In the genomic region with DNA sequence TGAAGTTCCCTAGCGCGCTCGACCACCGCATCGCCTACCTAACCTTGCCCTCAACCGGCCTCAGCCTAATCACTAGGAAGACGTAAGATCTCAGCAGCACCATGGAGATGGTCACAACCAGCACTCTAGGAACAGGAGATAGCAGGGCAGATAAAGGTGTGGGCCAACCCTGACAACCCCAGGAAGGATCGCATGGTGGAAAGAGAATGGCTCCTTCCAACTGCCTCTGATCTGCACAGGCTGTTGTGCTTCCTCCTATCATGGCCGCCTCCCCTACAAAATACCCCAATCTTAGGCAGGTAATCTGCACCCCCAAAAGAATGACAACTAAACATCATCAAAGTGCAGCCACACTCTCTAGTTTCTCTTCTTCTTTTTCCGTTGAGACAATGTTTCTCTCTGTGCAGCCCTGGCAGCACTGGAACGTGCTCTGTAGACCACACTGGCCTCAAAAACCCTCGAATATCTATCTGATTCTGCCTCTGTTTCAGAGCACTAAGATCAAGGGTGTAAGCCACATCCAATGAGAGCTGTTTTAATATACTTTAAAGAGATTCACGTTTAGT, we compare ENCODE assay signal across 1 mouse cellular context.
A peak's percentile ranks its signal among the peaks of the same experiment; 100 is the strongest.
TF ChIP-seq lines count a peak whose summit lies in the region.

No protein-coding gene starts in this region.

TF ChIP-seq in MEL, 35 proteins besides CTCF, POLR2A, EP300 and RAD21:
- TF ChIP-seq CHD2 (IDR thresholded peaks at IDR 0.05; ENCODE audit: low read length): no peak
- TF ChIP-seq MAX (IDR thresholded peaks at IDR 0.05; ENCODE audit: low read length): no peak
- TF ChIP-seq E2F4 (IDR thresholded peaks at IDR 0.05; ENCODE audit: borderline replicate concordance, low read depth, low read length): no peak
- TF ChIP-seq USF2 (IDR thresholded peaks at IDR 0.05; ENCODE audit: borderline replicate concordance in 1 of 2, insufficient read depth in 1 of 2, low read depth in 1 of 2, low read length in 2 of 2): no peak
- 0 out of 2 replicates have a peak, but pooled peaks have one; percentile 23 for TF ChIP-seq MXI1 (IDR thresholded peaks at IDR 0.05; ENCODE audit: low read depth, low read length)
- TF ChIP-seq SIN3A (IDR thresholded peaks at IDR 0.05; ENCODE audit: low read length): no peak
- no peak for TF ChIP-seq POLR2AphosphoS5 (IDR thresholded peaks at IDR 0.05; ENCODE audit: borderline replicate concordance, low read depth, low read length)
- 0 out of 2 replicates have a peak, but pooled peaks have one; percentile 11 for TF ChIP-seq HCFC1 (IDR thresholded peaks at IDR 0.05; ENCODE audit: low read depth, low read length)
- TF ChIP-seq GATA1 (IDR thresholded peaks at IDR 0.05; ENCODE audit: low read depth, low read length): 0 out of 2 replicates have a peak, but pooled peaks have one; percentile 9
- TF ChIP-seq MYC (IDR thresholded peaks at IDR 0.05; ENCODE audit: low read depth, low read length): no peak
- TF ChIP-seq MEF2A (IDR thresholded peaks at IDR 0.05; ENCODE audit: extremely low read depth, insufficient replicate concordance, low read depth, low read length, poor library complexity, severe bottlenecking): no peak
- TF ChIP-seq USF1 (IDR thresholded peaks at IDR 0.05; ENCODE audit: low read depth, low read length): no peak
- TF ChIP-seq CHD1 (IDR thresholded peaks at IDR 0.05; ENCODE audit: low read depth, low read length): no peak
- no peak for TF ChIP-seq GABPA (IDR thresholded peaks at IDR 0.05; ENCODE audit: low read depth, low read length)
- TF ChIP-seq ELF1 (IDR thresholded peaks at IDR 0.05; ENCODE audit: low read depth, low read length): no peak
- TF ChIP-seq TBP (IDR thresholded peaks at IDR 0.05; ENCODE audit: low read depth, low read length): 0 out of 2 replicates have a peak, but pooled peaks have one; percentile 18
